Mouse (Mus musculus) heart, embryonic 16.5 days (tissue): ENCODE data around the gene Zfp65. TPM values are rescaled to one million over a fixed set of nuclear protein-coding genes. Genes with fewer than 3 reads are reported as not detected.
"Not testable (repeated sequence)": the region's sequence is repeated elsewhere in the genome, so short reads cannot be mapped to it uniquely, and the experiment has no call there.

ENCODE experiments used
- ATAC-seq: fragments of 200-750 bp; cut with Nextera tagmentation; replicated peaks from 2 replicates; pipeline ENCODE4 v1.8.0; 2017; ENCODE audit warnings: moderate number of reproducible peaks; ENCODE audit not compliant: insufficient read depth, low FRiP score; ENCODE audit errors: extremely low read depth
- H3K27ac ChIP-seq: fragments of 300-500 bp; sonication (generic); 2 replicates; pipeline ENCODE4 v1.5.1; 2014; ENCODE audit warnings: mild to moderate bottlenecking, low read length, control low read depth, moderate library complexity
- H3K27me3 ChIP-seq: fragments of 300-500 bp; sonication (generic); 2 replicates; pipeline ENCODE4 v1.6.1; 2014; ENCODE audit warnings: low read length, mixed read lengths; ENCODE audit not compliant: control insufficient read depth, insufficient read depth
- H3K36me3 ChIP-seq: fragments of 300-500 bp; sonication (generic); 2 replicates; pipeline ENCODE4 v1.6.1; 2014; ENCODE audit not compliant: control insufficient read depth, insufficient read depth
- H3K4me1 ChIP-seq: fragments of 300-500 bp; sonication (generic); 2 replicates; pipeline ENCODE4 v1.6.1; 2014; ENCODE audit warnings: low read length, mixed read lengths; ENCODE audit not compliant: control insufficient read depth, insufficient read depth
- H3K4me2 ChIP-seq: fragments of 300-500 bp; sonication (generic); 2 replicates; pipeline ENCODE4 v1.6.1; 2014; ENCODE audit warnings: low read depth, mild to moderate bottlenecking, control low read depth, low read length
- H3K4me3 ChIP-seq: fragments of 300-500 bp; sonication (generic); 2 replicates; pipeline ENCODE4 v1.5.1; 2014; ENCODE audit warnings: mild to moderate bottlenecking, control low read depth, low read length
- H3K9ac ChIP-seq: fragments of 300-500 bp; sonication (generic); 2 replicates; pipeline ENCODE4 v1.6.1; 2014; ENCODE audit warnings: low read length, control low read depth
- H3K9me3 ChIP-seq: fragments of 300-500 bp; sonication (generic); replicated peaks from 2 replicates; pipeline ENCODE4 v1.6.1; 2016; ENCODE audit warnings: low read length; ENCODE audit not compliant: control insufficient read depth
- WGBS: fragments of 180-500 bp; shearing (Covaris S2); extraction: QIAGEN DNeasy Blood & Tissue Kit; methylation state at CpG from one replicate; pipeline ENCODE4 v1.1.7; 2014; 5-methylcytosine and 5-hydroxymethylcytosine counted together
- polyA plus RNA-seq: library from polyadenylated mRNA; unstranded; fragments of >200 nt; fragmentation: Nextera tagmentation; extraction: Ambion mirVana; gene quantifications from 2 replicates; pipeline ENCODE4 v1.2.1, GENCODE M21; 2015

Gene Zfp65
- 3.5 and 4.0 TPM in 2 replicates for polyA plus RNA-seq

GRCm38 (mm10) chr13:67728641-67729318, at the start of gene Zfp65:
Zfp65 (minus strand) TSS chr13:67729173.
- H3K4me3 ChIP-seq, result peak within 1 kb of the TSS; percentile 75
- H3K36me3 ChIP-seq, result no peaks in the 10 kb centered on the region
- H3K4me1 ChIP-seq, result peaks cover 5% of the 10 kb centered on the region
- 3% methylated on average over 17 of the region's 21 CpGs for WGBS
- no peaks in the 10 kb centered on the region for H3K27me3 ChIP-seq
- H3K27ac ChIP-seq, result peak within 1 kb of the TSS; percentile 62
- H3K9ac ChIP-seq, result peak within 1 kb of the TSS; percentile 78
- ATAC-seq, result peak; percentile 86
- peak within 1 kb of the TSS; percentile 82 for H3K4me2 ChIP-seq
- H3K9me3 ChIP-seq, result peaks cover 3% of the 10 kb centered on the region

- Histone ChIP-seq H3K4me3 (no peak overlapping the region), H3K27me3 (no peaks in the 10 kb centered on the region), H3K9ac (no peak overlapping the region), H3K9me3 (no peaks in the 10 kb centered on the region), H3K4me2 (no peak overlapping the region), H3K4me1 (no peaks in the 10 kb centered on the region), H3K27ac (no peak overlapping the region), H3K36me3 (no peaks in the 10 kb centered on the region)
- WGBS, result 75% methylated on average over 2 of the region's 2 CpGs
- no peak for ATAC-seq
Observed at GRCm38 (mm10) chr13:67763031-67763768, 34.2 kb upstream of the Zfp65 start.

DNA sequence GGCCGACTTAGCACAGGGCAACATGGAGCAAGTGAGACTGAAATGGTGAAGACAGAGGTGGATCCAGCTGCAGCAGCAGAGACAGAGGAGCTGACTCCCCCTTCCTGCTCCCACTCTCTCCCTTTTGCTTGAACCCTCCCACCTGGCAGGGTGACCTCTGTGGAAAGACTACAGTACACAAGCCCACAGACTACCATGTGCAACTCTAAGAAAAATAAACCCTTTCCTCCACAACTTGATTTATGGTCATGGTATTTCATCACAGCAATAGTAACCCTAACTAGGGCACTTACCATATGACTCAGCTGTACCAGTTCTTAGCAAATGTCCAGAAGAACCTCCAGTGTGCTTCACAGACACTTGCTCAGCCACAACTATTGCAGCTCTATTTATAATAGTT, 31.0 kb upstream of the Zfp65 start:
- WGBS, result 55% methylated on average over 1 of the region's 1 CpGs
- Histone ChIP-seq H3K36me3 (no peaks in the 10 kb centered on the region), H3K9me3 (no peaks in the 10 kb centered on the region), H3K27me3 (no peaks in the 10 kb centered on the region), H3K27ac (no peak overlapping the region), H3K4me2 (no peak overlapping the region), H3K9ac (no peak overlapping the region), H3K4me1 (0 out of 2 replicates have a peak, but pooled peaks cover 2% of the 10 kb centered on the region), H3K4me3 (no peak overlapping the region)
- ATAC-seq, result no peak

- no peak overlapping the region for H3K9ac ChIP-seq
- no peak overlapping the region for H3K27ac ChIP-seq
- peaks cover 6% of the 10 kb centered on the region for H3K36me3 ChIP-seq
- no peak overlapping the region; the same call in 1 of the 2 replicates for H3K4me2 ChIP-seq
- no peaks in the 10 kb centered on the region for H3K9me3 ChIP-seq
- WGBS, result 74% methylated on average over 6 of the region's 6 CpGs
- peaks cover 6% of the 10 kb centered on the region; the same call in 1 of the 2 replicates for H3K4me1 ChIP-seq
- ATAC-seq, result no peak
- no peaks in the 10 kb centered on the region for H3K27me3 ChIP-seq
- no peak overlapping the region for H3K4me3 ChIP-seq
Observed at GRCm38 (mm10) chr13:67755761-67756160, 26.8 kb upstream of the Zfp65 start.

DNA sequence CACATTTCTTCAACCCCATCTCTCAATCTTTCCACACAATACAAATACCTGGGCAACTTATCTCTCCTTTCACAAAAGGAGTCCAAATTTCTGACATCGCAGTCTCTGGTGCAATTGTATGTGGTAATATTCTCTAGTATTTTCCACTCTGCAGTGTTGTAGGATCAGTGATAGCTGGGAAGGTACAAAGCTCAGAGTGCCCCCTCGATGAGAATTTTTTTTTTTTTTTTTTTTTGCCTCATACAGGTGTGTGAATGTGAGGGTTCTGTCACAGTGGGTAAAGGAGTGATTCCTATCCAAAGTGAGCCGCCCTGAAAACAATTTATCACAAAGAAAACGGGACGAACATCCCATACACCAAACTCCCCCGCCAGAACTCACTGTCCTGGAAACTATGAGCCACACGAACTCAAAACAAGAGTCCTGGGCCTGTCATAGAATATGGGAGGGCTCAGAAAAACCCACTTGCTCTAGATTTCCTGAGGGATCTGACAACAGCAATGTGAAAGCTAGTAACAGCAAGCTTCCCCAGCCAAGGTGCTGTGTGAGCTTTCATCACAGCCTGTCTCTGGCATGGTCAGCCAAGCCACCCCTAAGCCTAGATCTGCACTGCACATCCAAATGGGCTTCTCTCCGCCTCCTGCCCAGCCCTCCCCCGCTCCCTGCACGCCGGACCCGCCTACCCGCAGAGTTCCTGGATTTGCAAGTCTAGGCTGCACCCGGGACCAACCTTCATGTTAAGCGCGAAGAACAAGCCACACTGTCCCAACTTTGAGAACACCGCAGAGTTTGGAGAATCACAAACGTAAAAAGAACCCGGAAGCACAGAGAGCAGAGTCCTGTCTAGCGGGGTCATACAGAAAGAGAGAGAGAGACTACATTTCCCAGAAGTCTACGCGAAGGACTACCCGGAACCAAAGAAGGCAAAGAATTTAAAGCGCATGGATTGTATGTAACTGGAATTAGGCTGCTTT, 25.6 kb upstream of the Zfp65 start, which contains the start of gene Zfp85:
Gene Zfp85, minus strand, starts transcription at position 896 of the 974 bp plus-strand sequence.
- Histone ChIP-seq H3K4me3 (peak within 1 kb of the TSS; percentile 77), H3K4me2 (peak within 1 kb of the TSS; percentile 70), H3K36me3 (peaks cover 8% of the 10 kb centered on the region), H3K27ac (peak within 1 kb of the TSS; percentile 85), H3K9ac (peak within 1 kb of the TSS; percentile 77), H3K4me1 (peaks cover 6% of the 10 kb centered on the region; the same call in 1 of the 2 replicates), H3K27me3 (no peaks in the 10 kb centered on the region), H3K9me3 (no peaks in the 10 kb centered on the region)
- 4% methylated on average over 24 of the region's 24 CpGs for WGBS
- ATAC-seq, result peak; percentile 90

- Histone ChIP-seq H3K27ac (no peak overlapping the region), H3K36me3 (peaks cover 11% of the 10 kb centered on the region), H3K9me3 (peaks cover 2% of the 10 kb centered on the region), H3K4me2 (no peak overlapping the region), H3K4me3 (no peak overlapping the region), H3K27me3 (no peaks in the 10 kb centered on the region), H3K9ac (no peak overlapping the region), H3K4me1 (no peaks in the 10 kb centered on the region)
- 84% methylated on average over 9 of the region's 9 CpGs for WGBS
- no peak for ATAC-seq
Observed at GRCm38 (mm10) chr13:67743896-67744295, 14.9 kb upstream of the Zfp65 start.

DNA sequence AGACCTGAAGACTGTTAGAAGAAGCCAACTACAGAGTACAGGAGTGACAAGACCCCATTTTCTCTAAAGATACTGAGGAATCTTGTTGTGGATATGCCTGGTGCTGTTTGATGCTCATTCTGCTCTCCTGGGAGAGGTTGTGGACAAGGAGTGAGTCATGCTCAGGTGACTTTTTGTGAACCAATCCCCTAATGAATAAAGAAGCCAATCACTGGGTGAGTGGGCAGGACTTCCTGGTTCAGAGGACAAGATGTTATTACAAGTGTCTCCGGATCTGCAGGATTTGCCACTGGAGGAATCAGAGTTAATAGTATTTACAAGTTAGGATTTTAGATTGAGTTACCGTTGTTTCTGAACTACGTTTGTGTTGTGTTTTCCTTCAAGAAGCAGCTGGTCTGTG, 14.0 kb upstream of the Zfp65 start:
- ATAC-seq, result no peak
- 84% methylated on average over 3 of the region's 3 CpGs for WGBS
- Histone ChIP-seq H3K9me3 (no peaks in the 10 kb centered on the region; the same call in 1 of the 2 replicates), H3K36me3 (peaks cover 4% of the 10 kb centered on the region), H3K27me3 (no peaks in the 10 kb centered on the region), H3K4me1 (no peaks in the 10 kb centered on the region), H3K27ac (no peak overlapping the region), H3K4me2 (no peak overlapping the region), H3K9ac (no peak overlapping the region), H3K4me3 (no peak overlapping the region)

GRCm38 (mm10) chr13:67734391-67734790, 5.4 kb upstream of the Zfp65 start:
- H3K4me2 ChIP-seq, H3K4me1 ChIP-seq, H3K4me3 ChIP-seq, H3K27ac ChIP-seq, H3K9ac ChIP-seq, ATAC-seq, H3K36me3 ChIP-seq, H3K27me3 ChIP-seq: not testable (repeated sequence)
- 84% methylated on average over 9 of the region's 9 CpGs for WGBS
- H3K9me3 ChIP-seq, result peaks cover 12% of the 10 kb centered on the region
